Mouse (Mus musculus) ZHBTc4 (cell line): ENCODE results near the gene Mthfsl.
"Not testable (repeated sequence)": the region's sequence is repeated elsewhere in the genome, so short reads cannot be mapped to it uniquely, and the experiment has no call there.

ENCODE experiments used
- DNase-seq: peaks from one replicate; pipeline ENCODE4 v3.0.0-alpha.2; 2011; ENCODE audit warnings: low read depth, low spot score

The Mthfsl gene

DNA sequence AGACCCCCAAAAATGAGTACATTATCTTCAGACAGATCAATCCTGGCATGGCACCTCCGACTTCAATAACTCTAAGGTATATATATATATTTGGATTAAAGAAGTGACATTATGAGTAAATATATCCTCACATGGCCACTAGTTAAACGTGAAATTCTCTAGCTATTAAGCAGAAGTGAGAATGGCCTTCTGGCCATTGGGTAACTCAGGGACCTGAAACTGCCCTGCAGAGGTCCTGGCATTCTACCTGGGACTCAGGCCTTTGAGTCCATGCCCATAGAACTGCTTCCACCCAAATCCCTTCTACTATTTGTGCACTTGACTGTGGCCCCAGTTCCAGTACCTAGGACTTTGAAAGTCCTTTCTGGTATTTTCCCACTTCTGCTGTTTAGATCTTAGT is 28.8 kb downstream of the Mthfsl start:
- DNase-seq, result not testable (repeated sequence)

DNA sequence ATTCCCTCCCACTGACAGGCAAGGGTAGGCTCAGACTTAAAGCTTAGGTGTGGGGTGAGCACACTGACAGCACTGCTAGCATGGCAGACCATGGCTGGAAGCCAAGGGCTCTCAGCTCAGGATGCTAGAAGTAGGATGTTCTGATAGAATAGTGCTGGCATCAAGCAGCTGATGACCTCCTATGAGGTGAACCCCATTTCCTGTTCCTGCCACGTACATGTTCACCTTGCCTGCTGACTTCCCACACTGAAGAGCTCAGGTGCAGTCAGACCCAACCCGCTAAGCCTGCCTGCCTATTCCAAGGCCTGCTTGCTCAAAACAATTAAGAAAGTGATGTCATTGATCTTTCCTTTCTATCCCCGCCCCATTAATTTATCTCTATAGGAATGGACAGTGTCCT is 30.6 kb downstream of the Mthfsl start:
- DNase-seq, result not testable (repeated sequence)

DNA sequence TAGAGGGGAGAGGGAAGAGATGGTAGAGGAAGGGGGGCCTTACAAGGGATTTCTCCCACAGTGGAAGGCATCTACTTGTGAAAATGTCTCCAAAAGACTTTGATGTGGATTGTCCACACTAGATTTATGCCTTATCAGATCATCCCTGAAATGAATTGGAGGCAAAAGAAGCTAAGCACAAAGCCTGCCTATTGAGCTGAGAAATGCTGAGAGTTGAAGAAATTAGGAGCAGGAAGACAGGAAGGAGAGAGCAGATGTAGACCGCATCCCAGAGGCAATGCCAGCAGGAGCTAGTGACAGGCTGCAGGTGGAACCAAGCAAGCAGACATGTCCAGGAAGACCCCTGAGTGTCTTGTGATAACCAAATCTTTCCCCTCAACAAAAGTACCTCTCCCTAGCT is 33.4 kb downstream of the Mthfsl start:
- not testable (repeated sequence) for DNase-seq

DNA sequence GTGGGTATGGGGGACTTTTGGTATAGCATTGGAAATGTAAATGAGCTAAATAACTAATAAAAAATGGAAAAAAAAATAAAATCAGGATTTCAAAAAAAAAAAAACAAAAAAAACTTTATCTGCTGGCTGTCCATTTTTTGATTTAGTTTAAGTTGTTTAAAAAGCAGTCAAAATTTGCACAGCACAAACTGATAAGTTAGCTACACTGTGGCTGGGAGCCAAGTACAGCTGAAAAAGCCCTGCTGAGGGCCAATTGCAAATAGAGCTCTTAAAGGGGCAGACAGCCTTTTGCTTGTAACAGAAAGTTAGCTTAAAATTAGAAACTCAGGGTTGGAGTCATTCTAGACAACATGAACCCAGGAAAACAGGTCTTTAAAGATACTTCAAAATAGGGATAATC is 61.8 kb downstream of the Mthfsl start:
- DNase-seq, result not testable (repeated sequence)

DNA sequence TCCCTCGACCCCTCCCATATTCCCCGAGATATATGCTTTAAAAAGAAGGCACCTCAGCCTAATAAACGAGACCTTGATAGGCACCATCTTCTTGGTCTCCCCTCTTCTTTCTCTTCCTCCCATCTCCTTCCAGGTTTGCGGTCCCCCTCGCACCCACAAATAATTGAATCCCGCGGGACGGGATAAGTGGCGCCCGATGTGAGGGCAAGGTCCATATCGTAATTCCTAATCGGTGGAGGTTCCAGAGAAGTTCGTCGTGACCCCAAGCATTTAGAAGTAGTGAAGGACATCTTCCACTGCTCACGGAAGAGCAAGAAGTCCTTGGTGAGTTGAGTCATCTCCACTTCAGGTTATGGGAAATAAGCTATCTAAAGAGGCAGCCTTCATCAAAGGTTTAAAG is 69.4 kb downstream of the Mthfsl start:
- DNase-seq, result not testable (repeated sequence)
